ENCODE assay signal across 15 mouse cellular contexts in genomic region chr19:57099986-57100385, GRCm38 (mm10).
DNase-seq lines count a peak whose midpoint lies in the region; ATAC-seq lines count a peak whose summit lies in the region.
"Had no signal": no experiment of that assay in that cellular context is flagged by ENCODE, and none has a peak within 500 bp of the region (broad histone marks: within the 10 kb centered on the region; RNA-seq: fewer than 3 reads in every experiment).

No protein-coding gene starts in this region.

- peak overlapping the region; percentile 42; the same call in 1 of the 2 replicates for H3K27ac ChIP-seq in heart, embryonic 10.5 days
- H3K27ac ChIP-seq: midbrain, embryonic 13.5 days had no signal

- no peaks in the 10 kb centered on the region for H3K27me3 ChIP-seq in heart, embryonic 10.5 days (ENCODE audit: insufficient read depth, poor library complexity, severe bottlenecking)
- H3K27me3 ChIP-seq: hindbrain, embryonic 15.5 days; midbrain, embryonic 13.5 days had no signal

- H3K36me3 ChIP-seq in heart, embryonic 10.5 days, result no peaks in the 10 kb centered on the region
- H3K36me3 ChIP-seq: hindbrain, embryonic 15.5 days; midbrain, embryonic 13.5 days had no signal

- DNase-seq in heart, embryonic 10.5 days (ENCODE audit: low spot score), result no peak
- DNase-seq in heart, adult 9 months (ENCODE audit: low spot score in 2 of 2), result no peak
- DNase-seq in lung, postnatal 36 days, result peak; percentile 56
- no peak for DNase-seq in lung, postnatal 25 days (ENCODE audit: low spot score)
- DNase-seq in cerebellum, adult 8-10 months, result no peak
- DNase-seq in adrenal gland, adult 8-10 months, result no peak
- DNase-seq: kidney, postnatal 25 days; left cerebral cortex, postnatal 4 days; liver, postnatal 0 days; right cerebral cortex, postnatal 4 days had no signal

- ATAC-seq in activated CD4-positive, CD25-positive, alpha-beta regulatory T cell, adult 4 months, result peak; percentile 73
- ATAC-seq in neutrophil, adult 5-6 weeks (ENCODE audit: extremely low read depth, insufficient number of reproducible peaks, low FRiP score, poor library complexity, severe bottlenecking), result 0 out of 2 replicates have a peak, but pooled peaks have one; percentile 16
- ATAC-seq: liver, postnatal 0 days; midbrain, embryonic 13.5 days had no signal

- no peak overlapping the region for H3K4me3 ChIP-seq in heart, embryonic 10.5 days
- H3K4me3 ChIP-seq: erythroblast, embryonic 14.5 days; hindbrain, embryonic 15.5 days; midbrain, embryonic 13.5 days had no signal

- H3K4me1 ChIP-seq in heart, embryonic 10.5 days, result peaks cover 41% of the 10 kb centered on the region
- H3K4me1 ChIP-seq: midbrain, embryonic 13.5 days had no signal

- WGBS in heart, embryonic 10.5 days, result 81% methylated on average over 9 of the region's 9 CpGs

- H3K9me3 ChIP-seq in heart, embryonic 10.5 days, result no peaks in the 10 kb centered on the region
- H3K9me3 ChIP-seq: hindbrain, embryonic 15.5 days; midbrain, embryonic 13.5 days had no signal
